ENCODE assay signal across 8 mouse cellular contexts in genomic region chr11:97082977-97083376, GRCm38 (mm10). TPM values are rescaled to one million over a fixed set of nuclear protein-coding genes. Genes with fewer than 3 reads are reported as not detected.
DNase-seq lines count a peak whose midpoint lies in the region; ATAC-seq and TF ChIP-seq lines count a peak whose summit lies in the region.

No protein-coding gene starts in this region.

- TF ChIP-seq EP300 in liver, embryonic 14.5 days (IDR thresholded peaks at IDR 0.05; ENCODE audit: low read depth) = no peak

- ATAC-seq in liver, embryonic 14.5 days (ENCODE audit: insufficient read depth) = no peak
- ATAC-seq in liver, embryonic 12.5 days = no peak
- no peak for ATAC-seq in heart, embryonic 11.5 days (replicated peaks; ENCODE audit: insufficient number of reproducible peaks, low FRiP score, low TSS enrichment)

- DNase-seq in liver, embryonic 14.5 days (ENCODE audit: low read depth in 3 of 3, low spot score in 3 of 3) = peak; percentile 19 to 31 (median 20)
- DNase-seq in MEL-GATA-1-ER (ENCODE audit: extremely low read depth, low read depth) = peak; percentile 33
- DNase-seq in cerebellum, adult 8-10 months = peak; percentile 55
- DNase-seq in layer of hippocampus, adult 8-10 months (ENCODE audit: low spot score in 2 of 2) = peak; percentile 61 to 68
- no peak for DNase-seq in ovary, postnatal 14 days (ENCODE audit: low spot score)

- H3K4me3 ChIP-seq in liver, embryonic 14.5 days (ENCODE audit: insufficient read depth in 1 of 2, low read depth in 2 of 2, low read length in 2 of 2) = no peak overlapping the region
- no peak overlapping the region for H3K4me3 ChIP-seq in liver, embryonic 12.5 days
- H3K4me3 ChIP-seq in heart, embryonic 11.5 days (ENCODE audit: low read depth, low read length) = no peak overlapping the region
- H3K4me3 ChIP-seq in myocyte = no peak overlapping the region

- H3K27ac ChIP-seq in liver, embryonic 14.5 days = no peak overlapping the region
- no peak overlapping the region for H3K27ac ChIP-seq in liver, embryonic 12.5 days
- H3K27ac ChIP-seq in heart, embryonic 11.5 days (ENCODE audit: low read depth, low read length) = no peak overlapping the region

- 26% methylated on average over 11 of the region's 11 CpGs for WGBS in liver, embryonic 14.5 days (ENCODE audit: insufficient replicate concordance)
- 32% methylated on average over 11 of the region's 11 CpGs for WGBS in liver, embryonic 12.5 days (ENCODE audit: insufficient replicate concordance)
- WGBS in heart, embryonic 11.5 days (ENCODE audit: insufficient replicate concordance) = 39% methylated on average over 11 of the region's 11 CpGs

- H3K27me3 ChIP-seq in liver, embryonic 14.5 days (ENCODE audit: control insufficient read depth, insufficient read depth, low read length) = peaks cover 4% of the 10 kb centered on the region; the same call in 1 of the 2 replicates
- H3K27me3 ChIP-seq in liver, embryonic 12.5 days (replicated peaks) = peaks cover 49% of the 10 kb centered on the region
- peaks cover 7% of the 10 kb centered on the region; the same call in 1 of the 2 replicates for H3K27me3 ChIP-seq in heart, embryonic 11.5 days (ENCODE audit: control insufficient read depth, insufficient read depth, low read length)
- no peaks in the 10 kb centered on the region for H3K27me3 ChIP-seq in myocyte (ENCODE audit: control insufficient read depth, insufficient read depth, insufficient read length)

- no peak overlapping the region for H3K9ac ChIP-seq in liver, embryonic 14.5 days (replicated peaks)
- no peak overlapping the region for H3K9ac ChIP-seq in liver, embryonic 12.5 days
- H3K9ac ChIP-seq in heart, embryonic 11.5 days (ENCODE audit: low read depth, low read length) = no peak overlapping the region

- H3K36me3 ChIP-seq in liver, embryonic 14.5 days (replicated peaks; ENCODE audit: control insufficient read depth, insufficient read depth, low read depth) = no peaks in the 10 kb centered on the region
- H3K36me3 ChIP-seq in liver, embryonic 12.5 days = no peaks in the 10 kb centered on the region
- no peaks in the 10 kb centered on the region for H3K36me3 ChIP-seq in heart, embryonic 11.5 days (ENCODE audit: control insufficient read depth, insufficient read depth, low read length)
- no peaks in the 10 kb centered on the region for H3K36me3 ChIP-seq in myocyte (ENCODE audit: control insufficient read depth, insufficient read depth)

- no peak for TF ChIP-seq POLR2A in myocyte (IDR thresholded peaks at IDR 0.05; ENCODE audit: insufficient read length, low read depth)

- peak; percentile 74 for TF ChIP-seq CTCF in liver, embryonic 14.5 days (IDR thresholded peaks at IDR 0.05; ENCODE audit: low read depth)

- H3K9me3 ChIP-seq in liver, embryonic 14.5 days (ENCODE audit: control insufficient read depth, low read length) = no peaks in the 10 kb centered on the region
- H3K9me3 ChIP-seq in liver, embryonic 12.5 days (replicated peaks) = no peaks in the 10 kb centered on the region
- no peaks in the 10 kb centered on the region for H3K9me3 ChIP-seq in heart, embryonic 11.5 days (replicated peaks; ENCODE audit: control insufficient read depth, low read length)

- H3K4me2 ChIP-seq in liver, embryonic 14.5 days (ENCODE audit: low read depth) = no peak overlapping the region
- H3K4me2 ChIP-seq in liver, embryonic 12.5 days = no peak overlapping the region
- 0 out of 2 replicates have a peak overlapping the region, but pooled peaks have one; percentile 8 for H3K4me2 ChIP-seq in heart, embryonic 11.5 days
- peak overlapping the region; percentile 66 for H3K4me2 ChIP-seq in myocyte (ENCODE audit: low read depth)

- no peak overlapping the region for H3ac ChIP-seq in myocyte (ENCODE audit: control insufficient read depth, insufficient read length)

- H3K4me1 ChIP-seq in liver, embryonic 14.5 days (replicated peaks; ENCODE audit: control insufficient read depth in 2 of 2, insufficient read depth in 2 of 2, low read length in 1 of 2) = no peaks in the 10 kb centered on the region
- H3K4me1 ChIP-seq in liver, embryonic 12.5 days = no peaks in the 10 kb centered on the region
- peaks cover 12% of the 10 kb centered on the region for H3K4me1 ChIP-seq in heart, embryonic 11.5 days (ENCODE audit: control insufficient read depth, insufficient read depth, low read length)

- H3K79me2 ChIP-seq in myocyte (ENCODE audit: control insufficient read depth, insufficient read depth) = no peaks in the 10 kb centered on the region

TF ChIP-seq in myocyte, 11 proteins besides CTCF, POLR2A, EP300 and RAD21:
- TF ChIP-seq SRF (IDR thresholded peaks at IDR 0.05; ENCODE audit: control insufficient read depth, insufficient read length, low read depth) = no peak

RNA-seq across cellular contexts. Expression of gene Tbx21, which starts 32.2 kb away (rescaled TPM):
- polyA plus RNA-seq in liver, embryonic 14.5 days (2012; rRNA removed) = 0.02 and 0.05 TPM in 2 replicates
- polyA plus RNA-seq in liver, embryonic 14.5 days (2014; fragmentation: Nextera tagmentation; extraction: Ambion mirVana) = not detected in 2 replicates
- not detected in 2 replicates for polyA plus RNA-seq in liver, embryonic 12.5 days (2016; fragmentation: Nextera tagmentation; extraction: Ambion mirVana)
- polyA plus RNA-seq in heart, embryonic 11.5 days (2014; fragmentation: Nextera tagmentation; extraction: Ambion mirVana) = not detected in 2 replicates
- under 1 TPM in 1 of 4 experiments, not detected in 3; 0.18 TPM for total RNA-seq in layer of hippocampus, adult 8-10 months (2022)
- not detected for polyA plus RNA-seq in myocyte (2012; fragmentation: generic; extraction: Trizol)

RNA-seq across cellular contexts. Expression of gene Osbpl7, which starts 32.5 kb away (rescaled TPM):
- polyA plus RNA-seq in liver, embryonic 14.5 days (2012; rRNA removed) = 2.0 and 2.5 TPM in 2 replicates
- 1.2 and 1.7 TPM in 2 replicates for polyA plus RNA-seq in liver, embryonic 14.5 days (2014; fragmentation: Nextera tagmentation; extraction: Ambion mirVana)
- polyA plus RNA-seq in liver, embryonic 12.5 days (2016; fragmentation: Nextera tagmentation; extraction: Ambion mirVana) = 3.7 and 3.8 TPM in 2 replicates
- 3.9 and 4.1 TPM in 2 replicates for polyA plus RNA-seq in heart, embryonic 11.5 days (2014; fragmentation: Nextera tagmentation; extraction: Ambion mirVana)
- total RNA-seq in layer of hippocampus, adult 8-10 months (2022) = 10 to 100 TPM; 18.6 to 21.7 (median 20.6) TPM
- 1.4 TPM for polyA plus RNA-seq in myocyte (2012; fragmentation: generic; extraction: Trizol)

RNA-seq across cellular contexts. Expression of gene Mrpl10, which starts 41.6 kb away (rescaled TPM):
- 29.1 and 30.3 TPM in 2 replicates for polyA plus RNA-seq in liver, embryonic 14.5 days (2012; rRNA removed)
- polyA plus RNA-seq in liver, embryonic 14.5 days (2014; fragmentation: Nextera tagmentation; extraction: Ambion mirVana) = 34.9 and 36.2 TPM in 2 replicates
- polyA plus RNA-seq in liver, embryonic 12.5 days (2016; fragmentation: Nextera tagmentation; extraction: Ambion mirVana) = 56.7 TPM in 2 replicates
- polyA plus RNA-seq in heart, embryonic 11.5 days (2014; fragmentation: Nextera tagmentation; extraction: Ambion mirVana) = 83.9 and 87.2 TPM in 2 replicates
- 10 to 100 TPM; 76.3 to 85.2 (median 77.8) TPM for total RNA-seq in layer of hippocampus, adult 8-10 months (2022)
- 66.0 TPM for polyA plus RNA-seq in myocyte (2012; fragmentation: generic; extraction: Trizol)

RNA-seq across cellular contexts. Expression of gene Lrrc46, which starts 41.8 kb away (rescaled TPM):
- 0.20 and 0.29 TPM in 2 replicates for polyA plus RNA-seq in liver, embryonic 14.5 days (2012; rRNA removed)
- 0.28 and 0.38 TPM in 2 replicates for polyA plus RNA-seq in liver, embryonic 14.5 days (2014; fragmentation: Nextera tagmentation; extraction: Ambion mirVana)
- polyA plus RNA-seq in liver, embryonic 12.5 days (2016; fragmentation: Nextera tagmentation; extraction: Ambion mirVana) = 0.35 and 0.48 TPM in 2 replicates
- 0.59 and 0.93 TPM in 2 replicates for polyA plus RNA-seq in heart, embryonic 11.5 days (2014; fragmentation: Nextera tagmentation; extraction: Ambion mirVana)
- 1 to 10 TPM in 2 of 4 experiments, under 1 TPM in 2; 0.87 to 1.9 (median 1.3) TPM for total RNA-seq in layer of hippocampus, adult 8-10 months (2022)
- polyA plus RNA-seq in myocyte (2012; fragmentation: generic; extraction: Trizol) = 1.4 TPM

RNA-seq across cellular contexts. Expression of gene Scrn2, which starts 53.2 kb away (rescaled TPM):
- polyA plus RNA-seq in liver, embryonic 14.5 days (2012; rRNA removed) = 5.7 and 5.9 TPM in 2 replicates
- polyA plus RNA-seq in liver, embryonic 14.5 days (2014; fragmentation: Nextera tagmentation; extraction: Ambion mirVana) = 5.8 and 6.3 TPM in 2 replicates
- polyA plus RNA-seq in liver, embryonic 12.5 days (2016; fragmentation: Nextera tagmentation; extraction: Ambion mirVana) = 9.8 and 11.0 TPM in 2 replicates
- polyA plus RNA-seq in heart, embryonic 11.5 days (2014; fragmentation: Nextera tagmentation; extraction: Ambion mirVana) = 13.9 and 16.6 TPM in 2 replicates
- total RNA-seq in layer of hippocampus, adult 8-10 months (2022) = 1 to 10 TPM; 4.3 to 6.9 (median 6.3) TPM
- 22.4 TPM for polyA plus RNA-seq in myocyte (2012; fragmentation: generic; extraction: Trizol)

Comparison
In these comparisons a context has a peak if more than half of its experiments do, and no peak if none do; other contexts are left out.
1. H3K4me2 ChIP-seq: peak in heart, embryonic 11.5 days (single experiment) and myocyte (single experiment); none in liver, embryonic 14.5 days (single experiment) and liver, embryonic 12.5 days (single experiment).